Mouse (Mus musculus): ENCODE results near the gene Cfap97d1. TPM values are rescaled to one million over a fixed set of nuclear protein-coding genes. Genes with fewer than 3 reads are reported as not detected.

The Cfap97d1 gene
- not detected for total RNA-seq (2023)

DNA sequence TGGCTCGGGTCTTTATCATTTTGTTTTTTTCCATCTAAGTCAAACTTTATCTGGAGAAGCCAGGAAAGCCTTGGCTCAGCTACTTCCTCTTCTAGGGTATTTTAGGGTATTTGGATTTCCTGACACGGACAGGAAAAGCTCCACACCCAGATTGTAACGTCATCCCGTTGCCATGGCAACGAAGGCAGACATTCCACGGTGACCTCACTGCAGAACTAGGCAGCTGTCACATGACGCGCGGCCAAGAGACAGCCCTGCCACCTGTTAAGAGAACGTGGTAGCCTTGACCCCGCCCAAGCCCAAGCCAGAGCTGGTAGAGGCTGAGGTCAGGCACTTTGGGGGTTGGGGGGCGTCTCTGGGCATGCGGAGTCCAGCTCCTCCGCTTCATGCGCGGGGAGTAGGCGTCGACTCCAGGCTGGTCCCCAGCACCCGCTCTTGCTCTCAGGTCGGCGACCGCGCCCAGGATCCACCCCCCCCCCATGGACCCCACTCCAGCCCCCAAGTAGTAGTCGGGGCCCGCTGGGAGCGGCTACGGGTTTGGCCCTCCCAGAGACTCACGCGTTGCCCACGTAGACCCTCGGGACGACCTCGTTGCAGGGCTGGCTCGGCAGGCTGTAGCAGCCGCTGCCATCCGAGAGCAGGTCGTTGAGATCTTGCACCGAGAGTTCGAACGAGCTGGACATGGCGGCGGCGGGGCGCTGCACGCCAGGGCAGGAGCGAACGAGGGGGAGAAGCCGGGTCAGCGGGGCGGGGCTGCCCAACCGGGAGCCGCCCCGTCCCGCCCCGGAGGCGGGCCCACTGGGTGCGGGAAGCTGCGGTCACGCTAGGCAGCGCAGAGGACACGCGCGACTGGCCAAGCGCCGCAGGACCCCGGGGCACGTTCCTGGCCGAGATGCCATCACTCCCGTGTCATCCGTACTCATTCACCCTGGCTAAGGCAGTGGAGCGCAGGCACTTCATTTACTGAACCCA, at the start of gene Cfap97d1:
Gene Cfap97d1 (plus strand): TSS at position 226 of the 972 bp plus-strand sequence.

GRCm38 (mm10) chr11:101966965-101967614, 17.0 kb upstream of the Cfap97d1 start, which contains the start of gene Sost:
TSS of gene Sost (minus strand) at chr11:101967015.

GRCm38 (mm10) chr11:101986913-101987312, 2.8 kb downstream of the Cfap97d1 start, which contains the start of gene Dusp3:
TSS of gene Dusp3 (minus strand) at chr11:101987013.

GRCm38 (mm10) chr11:102028087-102028816, 44.2 kb downstream of the Cfap97d1 start, which contains the start of gene Mpp3:
TSS of gene Mpp3 (minus strand) at chr11:102028461.

GRCm38 (mm10) chr11:102041350-102041949, 57.4 kb downstream of the Cfap97d1 start, which contains the start of gene Cd300lg:
TSS of gene Cd300lg (plus strand) at chr11:102041509.

Other genes with a start within 250 kb of the Cfap97d1 start
- gene Etv4, start 198.9 kb upstream of the Cfap97d1 start, total RNA-seq (2023) = not detected
- gene Meox1, start 89.9 kb upstream of the Cfap97d1 start, total RNA-seq (2023) = not detected
- not detected for gene Sost, start 17.3 kb upstream of the Cfap97d1 start, total RNA-seq (2023)
- under 1 TPM; 0.70 to 0.74 TPM for gene Dusp3, start 2.7 kb downstream of the Cfap97d1 start, total RNA-seq (2023)
- not detected for gene Mpp3, start 44.2 kb downstream of the Cfap97d1 start, total RNA-seq (2023)
- gene Cd300lg, start 57.2 kb downstream of the Cfap97d1 start, total RNA-seq (2023) = not detected
- 1 to 10 TPM; 1.9 to 4.8 TPM for gene Mpp2, start 104.2 kb downstream of the Cfap97d1 start, total RNA-seq (2023)
- not detected for gene Ppy, start 117.0 kb downstream of the Cfap97d1 start, total RNA-seq (2023)
- gene Pyy, start 123.6 kb downstream of the Cfap97d1 start, total RNA-seq (2023) = not detected
- gene Nags, start 161.2 kb downstream of the Cfap97d1 start, total RNA-seq (2023) = not detected
- 1 to 10 TPM; 5.9 to 7.2 TPM for gene Tmem101, start 172.1 kb downstream of the Cfap97d1 start, total RNA-seq (2023)
- 10 to 100 TPM; 48.9 to 53.5 TPM for gene Lsm12, start 201.0 kb downstream of the Cfap97d1 start, total RNA-seq (2023)
- 10 to 100 TPM; 28.1 to 34.6 TPM for gene G6pc3, start 205.3 kb downstream of the Cfap97d1 start, total RNA-seq (2023)
- gene Hdac5, start 245.9 kb downstream of the Cfap97d1 start, total RNA-seq (2023) = 10 to 100 TPM; 79.2 to 91.2 TPM